Mouse (Mus musculus): ENCODE results near the gene Cachd1.
A peak's percentile ranks its signal among the peaks of the same experiment; 100 is the strongest.

Cachd1 gene

GRCm38 (mm10) chr4:100865962-100866703 lies 89.7 kb downstream of the Cachd1 start:
- no peak for DNase-seq (ENCODE audit: low read depth)

- DNase-seq (ENCODE audit: low read depth): peak; percentile 46
Measured at GRCm38 (mm10) chr4:100877351-100877750, 100.9 kb downstream of the Cachd1 start.

GRCm38 (mm10) chr4:100879414-100879813 lies 102.9 kb downstream of the Cachd1 start:
- DNase-seq (ENCODE audit: low read depth): no peak

GRCm38 (mm10) chr4:100880075-100880474 lies 103.6 kb downstream of the Cachd1 start:
- no peak for DNase-seq (ENCODE audit: low read depth)

GRCm38 (mm10) chr4:100885793-100886742 lies 109.6 kb downstream of the Cachd1 start:
- DNase-seq (ENCODE audit: low read depth): peak; percentile 88

GRCm38 (mm10) chr4:100886743-100887416 lies 110.4 kb downstream of the Cachd1 start:
- no peak for DNase-seq (ENCODE audit: low read depth)

- no peak for DNase-seq (ENCODE audit: low read depth)
Measured at GRCm38 (mm10) chr4:100890106-100890970, 113.9 kb downstream of the Cachd1 start.

- no peak for DNase-seq (ENCODE audit: low read depth)
Measured at GRCm38 (mm10) chr4:100893739-100894138, 117.3 kb downstream of the Cachd1 start.

- DNase-seq (ENCODE audit: low read depth): no peak
Measured at GRCm38 (mm10) chr4:100894142-100894541, 117.7 kb downstream of the Cachd1 start.

GRCm38 (mm10) chr4:100896260-100897010 lies 120.0 kb downstream of the Cachd1 start:
- no peak for DNase-seq (ENCODE audit: low read depth)

- no peak for DNase-seq (ENCODE audit: low read depth)
Measured at GRCm38 (mm10) chr4:100897943-100898342, 121.5 kb downstream of the Cachd1 start.

GRCm38 (mm10) chr4:100909694-100910340 lies 133.3 kb downstream of the Cachd1 start:
- no peak for DNase-seq (ENCODE audit: low read depth)

GRCm38 (mm10) chr4:100910605-100911330 lies 134.3 kb downstream of the Cachd1 start:
- DNase-seq (ENCODE audit: low read depth): peak; percentile 16

GRCm38 (mm10) chr4:100911658-100912057 lies 135.2 kb downstream of the Cachd1 start:
- DNase-seq (ENCODE audit: low read depth): no peak

GRCm38 (mm10) chr4:100913666-100914065 lies 137.2 kb downstream of the Cachd1 start:
- no peak for DNase-seq (ENCODE audit: low read depth)

- DNase-seq (ENCODE audit: low read depth): no peak
Measured at GRCm38 (mm10) chr4:100914532-100914931, 138.1 kb downstream of the Cachd1 start.

GRCm38 (mm10) chr4:100915093-100915492 lies 138.6 kb downstream of the Cachd1 start:
- no peak for DNase-seq (ENCODE audit: low read depth)

- no peak for DNase-seq (ENCODE audit: low read depth)
Measured at GRCm38 (mm10) chr4:100917511-100917910, 141.0 kb downstream of the Cachd1 start.

GRCm38 (mm10) chr4:100920413-100920812 lies 143.9 kb downstream of the Cachd1 start:
- no peak for DNase-seq (ENCODE audit: low read depth)
